Mouse (Mus musculus) adrenal gland, adult 2 months (tissue): ENCODE results near the gene Taf5. TPM values are rescaled to one million over a fixed set of nuclear protein-coding genes. Genes with fewer than 3 reads are reported as not detected.

Experiments
- DNase-seq: peaks from one replicate; pipeline ENCODE4 v3.0.0; 2021
- polyA plus RNA-seq: library from polyadenylated mRNA; depleted of rRNA; stranded (reverse); fragments of >200 nt; gene quantifications from 2 replicates; pipeline ENCODE4 v1.2.3, GENCODE M21; 2012; rRNA removed
- total RNA-seq, 2 experiments: library from RNA; stranded (reverse); gene quantifications; 2 replicates each; pipeline ENCODE4 v1.2.3; 2021

The Taf5 gene
- total and polyA plus RNA-seq, 3 experiments: 1.6 to 3.6 (median 3.5) TPM

DNA sequence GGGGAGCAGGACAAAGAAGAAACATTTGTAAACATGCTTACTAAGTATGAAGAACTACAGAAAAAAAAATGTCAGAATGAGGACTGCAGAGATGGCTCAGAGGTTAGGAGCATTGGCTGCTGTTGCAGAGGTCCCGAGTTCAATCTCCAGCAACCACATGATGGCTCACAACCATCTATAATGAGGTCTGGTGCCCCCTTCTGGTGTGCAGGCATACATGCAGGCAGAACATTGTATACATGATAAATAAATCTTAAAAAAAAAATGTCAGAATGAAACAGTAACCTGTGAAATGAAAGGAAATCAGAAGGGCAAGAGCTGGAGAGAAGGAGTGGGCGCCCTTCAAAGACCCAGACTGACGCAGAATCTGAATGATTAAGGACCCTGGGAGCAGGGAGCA is 1.7 kb upstream of the Taf5 start:
- no peak for DNase-seq

GRCm38 (mm10) chr19:47067924-47068611 is 522 bp downstream of the Taf5 start:
- DNase-seq: peak; percentile 93

DNA sequence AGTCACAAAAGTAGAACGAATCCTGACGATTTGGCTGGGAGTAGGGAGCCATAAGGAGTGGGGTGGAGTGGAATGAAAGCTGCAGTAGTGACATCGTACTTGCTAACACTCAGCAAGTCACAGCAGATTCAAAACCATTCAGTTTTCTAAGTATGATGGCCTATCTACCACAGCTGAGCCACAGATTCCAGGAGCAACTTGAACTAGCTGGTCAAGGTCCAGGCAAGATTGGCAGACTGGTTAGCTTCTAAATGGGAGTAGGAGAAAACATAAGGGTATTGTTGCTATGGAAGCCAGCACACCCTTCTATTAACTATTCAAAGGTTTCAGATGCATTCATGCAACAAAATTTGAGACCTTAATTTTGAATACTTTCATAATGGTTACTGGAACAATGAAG is 20.7 kb downstream of the Taf5 start:
- DNase-seq: no peak

GRCm38 (mm10) chr19:47089718-47090525 is 22.4 kb downstream of the Taf5 start:
- DNase-seq: no peak

DNA sequence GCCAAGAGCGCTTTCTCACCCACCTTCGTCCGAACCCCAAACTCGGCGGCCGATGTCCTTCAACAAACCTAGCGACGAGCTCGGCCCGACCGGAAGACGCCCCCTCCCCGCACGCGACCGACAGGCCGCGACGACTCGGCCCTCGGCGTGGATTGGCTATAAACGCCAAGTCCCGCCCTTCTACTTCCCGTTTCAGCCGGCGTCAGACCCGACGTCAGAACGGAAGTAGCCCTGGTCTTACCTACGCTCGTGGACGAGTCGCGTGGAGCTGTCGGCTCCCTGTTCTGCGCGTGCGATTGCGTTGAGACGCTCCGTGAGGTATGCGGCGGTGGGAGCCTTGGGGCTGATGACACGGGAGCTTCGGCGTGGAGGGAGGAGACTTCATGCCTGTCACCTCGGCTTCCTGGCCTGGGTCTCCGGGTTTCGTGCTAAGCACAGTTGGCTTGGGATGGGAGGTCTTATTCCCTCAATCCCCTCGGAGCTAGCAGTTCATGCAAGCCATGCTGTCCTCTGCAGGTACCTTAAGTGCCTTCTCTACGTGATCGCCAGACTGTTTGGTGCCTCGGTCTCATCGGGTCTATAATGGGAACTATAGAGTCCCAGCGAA is 23.1 kb downstream of the Taf5 start, which contains the start of the genes Usmg5 and Pdcd11:
TSS of gene Usmg5 (minus strand) at position 98 of the 607 bp plus-strand sequence.
TSS of gene Pdcd11 (plus strand) at position 219 of the 607 bp plus-strand sequence.
- DNase-seq: peak; percentile 97

DNA sequence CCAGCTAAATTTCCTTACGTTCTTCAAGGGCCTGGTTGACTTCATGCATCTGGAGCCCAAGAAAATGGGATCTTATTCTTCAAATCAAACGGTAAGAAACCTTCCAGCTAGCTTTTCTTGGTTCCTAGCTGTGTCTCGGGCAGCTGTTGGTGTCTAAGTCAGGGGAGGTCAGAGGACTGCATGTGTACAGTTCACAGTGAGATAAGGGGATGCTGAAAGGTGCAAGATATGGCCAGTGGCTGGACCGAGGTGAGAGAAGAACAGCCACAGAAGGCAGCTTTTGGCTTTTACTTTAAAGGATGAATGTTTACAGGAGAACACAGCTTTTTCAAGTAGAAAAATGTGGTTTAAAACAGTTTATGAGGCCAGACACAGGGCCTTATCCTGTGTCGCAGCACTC is 33.5 kb downstream of the Taf5 start:
- DNase-seq: no peak

- DNase-seq: no peak
Measured at GRCm38 (mm10) chr19:47104641-47105271, 37.2 kb downstream of the Taf5 start.

DNA sequence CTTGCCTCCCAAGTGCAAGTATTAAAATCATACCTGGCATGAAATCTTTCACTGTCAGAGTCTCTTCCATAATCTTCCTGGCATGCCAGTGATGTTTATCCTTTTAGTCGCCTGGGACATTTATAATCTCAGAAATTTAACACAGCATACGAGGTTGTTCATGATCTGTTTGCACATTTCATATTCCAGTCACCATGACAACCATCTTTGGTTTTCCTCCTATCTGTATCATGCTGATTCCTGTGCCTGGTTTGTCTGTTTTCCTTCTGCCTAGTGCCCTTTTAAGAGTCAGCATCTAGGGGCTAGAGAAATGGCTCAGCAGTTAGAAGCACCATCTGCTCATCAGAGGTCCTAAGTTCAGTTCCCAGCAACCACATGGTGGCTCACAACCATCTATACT is 51.1 kb downstream of the Taf5 start:
- no peak for DNase-seq

GRCm38 (mm10) chr19:47121054-47121453 is 53.5 kb downstream of the Taf5 start:
- DNase-seq: no peak

- DNase-seq: no peak
Measured at GRCm38 (mm10) chr19:47122802-47123201, 55.3 kb downstream of the Taf5 start.

DNA sequence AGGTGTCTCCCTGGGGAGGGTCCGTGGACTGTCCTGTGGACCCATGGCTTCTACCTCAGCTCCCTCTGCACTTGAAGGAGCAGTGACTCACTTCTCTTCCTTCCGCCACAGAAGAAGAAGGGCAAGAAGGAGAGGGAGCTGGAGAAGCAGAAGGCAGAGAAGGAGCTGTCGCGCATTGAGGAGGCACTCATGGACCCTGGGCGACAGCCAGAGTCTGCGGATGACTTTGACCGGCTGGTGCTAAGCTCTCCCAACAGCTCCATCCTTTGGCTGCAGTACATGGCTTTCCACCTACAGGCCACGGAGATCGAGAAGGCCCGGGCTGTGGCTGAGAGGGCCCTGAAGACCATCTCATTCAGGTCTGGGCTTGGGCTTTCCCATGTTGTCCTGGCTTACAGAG is 60.6 kb downstream of the Taf5 start:
- DNase-seq: no peak

DNA sequence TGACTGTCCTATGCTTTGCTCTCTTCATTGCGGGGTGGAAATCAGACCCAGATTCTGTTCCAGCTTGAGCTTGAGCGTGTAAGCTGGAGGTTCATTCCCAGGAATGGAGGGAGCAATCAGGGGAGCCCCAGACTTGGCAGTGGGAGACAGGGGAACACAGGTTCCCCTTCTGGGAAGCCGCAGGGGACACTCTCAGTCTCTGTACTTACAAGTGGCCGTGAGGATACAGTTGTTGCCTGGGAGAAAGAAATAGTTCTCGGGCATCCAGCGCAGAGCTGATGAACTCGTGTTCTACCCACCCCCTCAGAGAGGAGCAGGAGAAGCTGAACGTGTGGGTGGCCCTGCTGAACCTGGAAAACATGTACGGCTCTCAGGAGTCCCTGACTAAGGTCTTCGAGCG is 61.3 kb downstream of the Taf5 start:
- DNase-seq: no peak

DNA sequence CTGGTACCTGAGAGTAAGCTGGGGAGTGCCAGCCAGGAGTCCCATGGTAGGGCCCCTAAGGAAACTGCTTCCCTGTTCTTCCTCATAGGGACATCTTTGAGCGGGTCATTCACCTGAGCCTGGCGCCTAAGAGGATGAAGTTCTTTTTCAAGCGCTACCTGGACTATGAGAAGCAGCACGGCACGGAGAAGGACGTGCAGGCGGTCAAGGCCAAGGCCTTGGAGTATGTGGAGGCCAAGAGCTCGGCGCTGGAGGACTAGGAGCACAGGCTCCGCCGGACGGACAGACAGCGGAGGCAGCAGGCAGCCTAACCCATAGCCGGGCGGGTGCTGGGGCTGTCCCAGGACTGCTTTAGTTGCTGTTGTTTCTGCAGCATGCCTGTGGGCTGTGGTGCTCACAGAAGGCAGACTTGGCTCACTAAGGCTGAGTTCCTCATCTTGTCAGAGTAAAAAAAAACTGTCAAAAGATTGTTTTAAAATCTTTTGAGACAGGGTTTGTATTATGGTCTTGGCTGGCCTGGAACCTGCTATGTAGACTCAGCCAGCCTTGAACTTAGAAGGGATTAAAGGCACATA is 63.1 kb downstream of the Taf5 start:
- peak; percentile 41 for DNase-seq

Other genes with a start within 250 kb of the Taf5 start
- gene Ina, start 53.0 kb upstream of the Taf5 start, total RNA-seq: 1 to 10 TPM; 5.5 to 7.7 TPM
- gene Ina, start 53.0 kb upstream of the Taf5 start, polyA plus RNA-seq: 4.4 and 5.0 TPM in 2 replicates
- 10 to 100 TPM; 61.8 to 66.2 TPM for gene Nt5c2, start 52.6 kb upstream of the Taf5 start, total RNA-seq
- gene Nt5c2, start 52.6 kb upstream of the Taf5 start, polyA plus RNA-seq: 11.6 and 11.9 TPM in 2 replicates
- 10 to 100 TPM in 1 of 2 experiments, 1 to 10 TPM in 1; 9.9 to 11.4 TPM for gene Pcgf6, start 16.8 kb upstream of the Taf5 start, total RNA-seq
- 10.0 and 11.2 TPM in 2 replicates for gene Pcgf6, start 16.8 kb upstream of the Taf5 start, polyA plus RNA-seq
- 100 to 1,000 TPM; 788 to 840 TPM for gene Usmg5, start 22.9 kb downstream of the Taf5 start, total RNA-seq
- 7.8 and 8.7 TPM in 2 replicates for gene Usmg5, start 22.9 kb downstream of the Taf5 start, polyA plus RNA-seq
- 10 to 100 TPM; 19.8 to 22.1 TPM for gene Pdcd11, start 23.0 kb downstream of the Taf5 start, total RNA-seq
- gene Pdcd11, start 23.0 kb downstream of the Taf5 start, polyA plus RNA-seq: 5.1 and 6.0 TPM in 2 replicates
- gene Calhm2, start 70.5 kb downstream of the Taf5 start, total RNA-seq: 1 to 10 TPM; 4.0 to 6.0 TPM
- gene Calhm2, start 70.5 kb downstream of the Taf5 start, polyA plus RNA-seq: 11.4 and 11.9 TPM in 2 replicates
- not detected for gene Calhm1, start 76.5 kb downstream of the Taf5 start, total RNA-seq
- gene Calhm1, start 76.5 kb downstream of the Taf5 start, polyA plus RNA-seq: not detected in 2 replicates
- not detected for gene Calhm3, start 90.0 kb downstream of the Taf5 start, total RNA-seq
- not detected in 2 replicates for gene Calhm3, start 90.0 kb downstream of the Taf5 start, polyA plus RNA-seq
- gene Neurl1a, start 111.1 kb downstream of the Taf5 start, total RNA-seq: 10 to 100 TPM; 12.1 to 24.2 TPM
- 21.5 and 28.3 TPM in 2 replicates for gene Neurl1a, start 111.1 kb downstream of the Taf5 start, polyA plus RNA-seq